Mouse (Mus musculus) CH12.LX (cell line): ENCODE data around the gene Cacul1. TPM values are rescaled to one million over a fixed set of nuclear protein-coding genes. Genes with fewer than 3 reads are reported as not detected.
A peak's percentile ranks its signal among the peaks of the same experiment; 100 is the strongest.

ENCODE experiments used
- DNase-seq: peaks from one replicate; pipeline ENCODE4 v3.0.0-alpha.2; 2013; ENCODE audit errors: extremely low read depth
- H3K27ac ChIP-seq: 2 replicates; pipeline ENCODE4 v1.5.1; 2012; ENCODE audit warnings: low read depth, mild to moderate bottlenecking, control low read depth, moderate library complexity; ENCODE audit not compliant: insufficient read depth
- H3K27me3 ChIP-seq: replicated peaks from 2 replicates; pipeline ENCODE3; 2012; ENCODE audit warnings: inconsistent platforms
- H3K36me3 ChIP-seq, 2 experiments: replicated peaks in 1 of 2; 2 replicates each; pipeline versions ENCODE3 to v1.6.1; 2012; ENCODE audit warnings: inconsistent platforms in 1 of 2, low read length in 1 of 2, mild to moderate bottlenecking in 1 of 2, mixed read lengths in 1 of 2, moderate library complexity in 1 of 2; ENCODE audit not compliant: control insufficient read depth in 1 of 2, insufficient read depth in 1 of 2
- H3K4me1 ChIP-seq, 2 experiments: 2 replicates each; pipeline ENCODE4 v1.6.1; 2012; ENCODE audit warnings: inconsistent platforms in 1 of 2, moderate library complexity in 1 of 2; ENCODE audit not compliant: insufficient read depth in 2 of 2, control insufficient read depth in 1 of 2
- H3K4me2 ChIP-seq: 2 replicates; pipeline ENCODE4 v1.6.1; 2012; ENCODE audit warnings: low read depth, mild to moderate bottlenecking, control low read depth; ENCODE audit not compliant: poor library complexity, insufficient read depth, severe bottlenecking
- H3K4me3 ChIP-seq, 3 experiments: fragments of 150-350 bp in 1 of 3; sonication (generic) in 1 of 3; replicated peaks in 1 of 3; 2 replicates each; pipeline versions ENCODE3 to v1.5.1; 2011 to 2012; ENCODE audit warnings: low read depth in 2 of 3, low read length in 2 of 3, mild to moderate bottlenecking in 2 of 3, moderate library complexity in 2 of 3, control low read depth in 1 of 3, improper control_type of control experiment in 1 of 3, inconsistent platforms in 1 of 3, mixed read lengths in 1 of 3; ENCODE audit not compliant: poor library complexity in 1 of 3
- H3K79me2 ChIP-seq: replicated peaks from 2 replicates; pipeline ENCODE4 v1.6.1; 2012; ENCODE audit warnings: mild to moderate bottlenecking, moderate library complexity; ENCODE audit not compliant: control insufficient read depth, poor library complexity, insufficient read depth, severe bottlenecking; ENCODE audit errors: extremely low read depth
- H3K9ac ChIP-seq: 2 replicates; pipeline ENCODE4 v1.6.1; 2012; ENCODE audit warnings: low read depth, mild to moderate bottlenecking, control low read depth, moderate library complexity; ENCODE audit not compliant: insufficient read depth
- H3K9me3 ChIP-seq: replicated peaks from 2 replicates; pipeline ENCODE3; 2012; ENCODE audit warnings: low read length, inconsistent platforms, mixed read lengths
- BHLHE40 ChIP-seq: IDR thresholded peaks from 2 replicates; pipeline ENCODE4 v1.6.1; 2011; ENCODE audit warnings: mild to moderate bottlenecking, low read depth, low read length, improper control_type of control experiment
- CHD1 ChIP-seq: IDR thresholded peaks from 2 replicates; pipeline ENCODE4 v1.6.1; 2012; ENCODE audit warnings: low read depth, low read length, improper control_type of control experiment, inconsistent platforms
- CHD2 ChIP-seq: IDR thresholded peaks from 2 replicates; pipeline ENCODE4 v1.6.1; 2011; ENCODE audit warnings: low read length, improper control_type of control experiment
- E2F4 ChIP-seq: IDR thresholded peaks from 2 replicates; pipeline ENCODE4 v1.6.1; 2011; ENCODE audit warnings: low read depth, low read length, improper control_type of control experiment; ENCODE audit not compliant: insufficient replicate concordance
- ELF1 ChIP-seq: IDR thresholded peaks from 2 replicates; pipeline ENCODE4 v1.6.1; 2014; ENCODE audit warnings: low read depth, mild to moderate bottlenecking, inconsistent platforms, low read length, improper control_type of control experiment
- EP300 ChIP-seq: IDR thresholded peaks from 2 replicates; pipeline ENCODE4 v1.6.1; 2011; ENCODE audit warnings: low read length, improper control_type of control experiment
- ETS1 ChIP-seq: conservative IDR thresholded peaks from 2 replicates; pipeline ENCODE4 v1.6.1; 2012; ENCODE audit warnings: low read depth, mild to moderate bottlenecking, inconsistent platforms, low read length, improper control_type of control experiment, moderate library complexity
- GABPA ChIP-seq: IDR thresholded peaks from 2 replicates; pipeline ENCODE4 v1.6.1; 2012; ENCODE audit warnings: low read depth, low read length, improper control_type of control experiment, inconsistent platforms; ENCODE audit not compliant: insufficient replicate concordance
- HCFC1 ChIP-seq: IDR thresholded peaks from 2 replicates; pipeline ENCODE4 v1.6.1; 2012; ENCODE audit warnings: low read depth, mild to moderate bottlenecking, inconsistent platforms, low read length, improper control_type of control experiment
- IRF4 ChIP-seq: IDR thresholded peaks from 2 replicates; pipeline ENCODE4 v1.6.1; 2014; ENCODE audit warnings: low read depth, mild to moderate bottlenecking, inconsistent platforms, low read length, improper control_type of control experiment
- JUN ChIP-seq: IDR thresholded peaks from 2 replicates; pipeline ENCODE4 v1.6.1; 2011; ENCODE audit warnings: low read depth, mild to moderate bottlenecking, low read length, improper control_type of control experiment, moderate library complexity; ENCODE audit not compliant: insufficient read depth
- JUND ChIP-seq: conservative IDR thresholded peaks from 2 replicates; pipeline ENCODE4 v1.6.1; 2011; ENCODE audit warnings: low read depth, low read length, improper control_type of control experiment
- KAT2A ChIP-seq: IDR thresholded peaks from 2 replicates; pipeline ENCODE4 v1.6.1; 2012; ENCODE audit warnings: low read length, improper control_type of control experiment, inconsistent platforms; ENCODE audit not compliant: insufficient replicate concordance
- MAFK ChIP-seq: IDR thresholded peaks from 2 replicates; pipeline ENCODE4 v1.6.1; 2011; ENCODE audit warnings: low read length, improper control_type of control experiment; ENCODE audit not compliant: insufficient replicate concordance
- MAX ChIP-seq: IDR thresholded peaks from 2 replicates; pipeline ENCODE4 v1.6.1; 2011; ENCODE audit warnings: low read length, improper control_type of control experiment
- MAZ ChIP-seq: IDR thresholded peaks from 2 replicates; pipeline ENCODE4 v1.6.1; 2012; ENCODE audit warnings: low read depth, mild to moderate bottlenecking, inconsistent platforms, low read length, improper control_type of control experiment, moderate library complexity
- MEF2A ChIP-seq: IDR thresholded peaks from 2 replicates; pipeline ENCODE4 v1.6.1; 2014; ENCODE audit warnings: low read depth, mild to moderate bottlenecking, inconsistent platforms, low read length, improper control_type of control experiment, borderline replicate concordance
- MXI1 ChIP-seq: IDR thresholded peaks from 2 replicates; pipeline ENCODE4 v1.6.1; 2011; ENCODE audit warnings: mild to moderate bottlenecking, low read depth, low read length, improper control_type of control experiment
- MYC ChIP-seq: IDR thresholded peaks from 2 replicates; pipeline ENCODE4 v1.6.1; 2011; ENCODE audit warnings: low read depth, mild to moderate bottlenecking, improper control_type of control experiment, low read length
- NELFE ChIP-seq: IDR thresholded peaks from 2 replicates; pipeline ENCODE4 v1.6.1; 2011; ENCODE audit warnings: low read depth, low read length, improper control_type of control experiment
- NRF1 ChIP-seq: IDR thresholded peaks from 2 replicates; pipeline ENCODE4 v1.6.1; 2014; ENCODE audit warnings: low read depth, mild to moderate bottlenecking, inconsistent platforms, low read length, improper control_type of control experiment, moderate library complexity
- PAX5 ChIP-seq: IDR thresholded peaks from 2 replicates; pipeline ENCODE4 v1.6.1; 2012; ENCODE audit warnings: low read length, inconsistent platforms, mixed read lengths
- POLR2A ChIP-seq: IDR thresholded peaks from 2 replicates; pipeline ENCODE4 v1.6.1; 2011; ENCODE audit warnings: low read depth, mild to moderate bottlenecking, improper control_type of control experiment, low read length
- POLR2AphosphoS2 ChIP-seq: IDR thresholded peaks from 2 replicates; pipeline ENCODE4 v1.6.1; 2011; ENCODE audit warnings: low read depth, low read length, improper control_type of control experiment
- RCOR1 ChIP-seq: conservative IDR thresholded peaks from 2 replicates; pipeline ENCODE4 v1.6.1; 2012; ENCODE audit warnings: low read depth, mild to moderate bottlenecking, inconsistent platforms, low read length, improper control_type of control experiment
- SIN3A ChIP-seq: IDR thresholded peaks from 2 replicates; pipeline ENCODE4 v1.6.1; 2012; ENCODE audit warnings: low read length, improper control_type of control experiment, inconsistent platforms
- SMC3 ChIP-seq: IDR thresholded peaks from 2 replicates; pipeline ENCODE4 v1.6.1; 2011; ENCODE audit warnings: low read depth, low read length, improper control_type of control experiment
- TBP ChIP-seq: conservative IDR thresholded peaks from 2 replicates; pipeline ENCODE4 v1.6.1; 2011; ENCODE audit warnings: low read depth, low read length, improper control_type of control experiment
- TCF12 ChIP-seq: IDR thresholded peaks from 2 replicates; pipeline ENCODE4 v1.6.1; 2014; ENCODE audit warnings: low read depth, mild to moderate bottlenecking, inconsistent platforms, low read length, improper control_type of control experiment
- USF1 ChIP-seq: IDR thresholded peaks from 2 replicates; pipeline ENCODE4 v1.6.1; 2014; ENCODE audit warnings: low read depth, mild to moderate bottlenecking, inconsistent platforms, low read length, improper control_type of control experiment
- USF2 ChIP-seq: conservative IDR thresholded peaks from 2 replicates; pipeline ENCODE4 v1.6.1; 2011; ENCODE audit warnings: low read depth, low read length, improper control_type of control experiment
- ZC3H11A ChIP-seq: IDR thresholded peaks from 2 replicates; pipeline ENCODE4 v1.6.1; 2012; ENCODE audit warnings: low read depth, mild to moderate bottlenecking, inconsistent platforms, low read length, improper control_type of control experiment
- ZMIZ1 ChIP-seq: IDR thresholded peaks from 2 replicates; pipeline ENCODE4 v1.6.1; 2012; ENCODE audit warnings: low read depth, mild to moderate bottlenecking, inconsistent platforms, low read length, improper control_type of control experiment
- ZNF384 ChIP-seq: IDR thresholded peaks from 2 replicates; pipeline ENCODE4 v1.6.1; 2012; ENCODE audit warnings: low read depth, low read length, improper control_type of control experiment, inconsistent platforms
- dilution Hi-C: fragments of 300-500 bp; cut with MboI; formaldehyde crosslinking; loops from 2 replicates; pipeline ENCODE4 v1.14.3; 2020; ENCODE audit warnings: low sequenced_read_pairs; ENCODE audit not compliant: extremely low pct_unique_long_range_greater_than_20kb, extremely low pct_ligation_motif_present
- in situ Hi-C: fragments of 300-500 bp; cut with MboI; formaldehyde crosslinking; loops from 3 replicates; pipeline ENCODE4 v1.14.3; 2019; ENCODE audit warnings: low sequenced_read_pairs, low pct_ligation_motif_present, low pct_unique_long_range_greater_than_20kb, mixed read lengths
- polyA plus RNA-seq: library from polyadenylated mRNA; unstranded; fragments of >175 nt; gene quantifications from 2 replicates; pipeline ENCODE4 v1.2.1, GENCODE M21; 2012; ENCODE audit warnings: low read depth; ENCODE audit not compliant: insufficient read length
- total RNA-seq, 2 experiments: library from RNA; depleted of rRNA; stranded (reverse); fragments of 300-350 nt in 1 of 2; fragments of >200 nt in 1 of 2; gene quantifications; 2 replicates each; pipeline ENCODE4 v1.2.3; 2012 to 2014

Cacul1 gene
- 17.8 and 26.1 TPM in 2 replicates for total RNA-seq (2012; rRNA removed)
- 45.3 and 45.7 TPM in 2 replicates for total RNA-seq (2014; rRNA removed)
- 39.1 and 44.6 TPM in 2 replicates for polyA plus RNA-seq

- peak; percentile 92 for TF ChIP-seq MAX
- peak; percentile 82 for TF ChIP-seq POLR2A
- TF ChIP-seq TBP = peak; percentile 90
- TF ChIP-seq ZNF384 = no peak
- TF ChIP-seq USF1 = peak; percentile 96
- no peak for TF ChIP-seq EP300
- peak; percentile 80; the same call in 1 of the 2 replicates for TF ChIP-seq NELFE
- peak; percentile 90 for TF ChIP-seq USF2
- TF ChIP-seq ETS1 = peak; percentile 71
- no peak for TF ChIP-seq CHD1
- TF ChIP-seq CHD2 = no peak
- no peak; the same call in 1 of the 2 replicates for TF ChIP-seq SIN3A
- peak; percentile 47; the same call in 1 of the 2 replicates for TF ChIP-seq ELF1
- TF ChIP-seq SMC3 = no peak
- peak; percentile 73 for TF ChIP-seq HCFC1
- TF ChIP-seq MEF2A = 0 out of 2 replicates have a peak, but pooled peaks have one; percentile 37
- TF ChIP-seq MAZ = peak; percentile 99
- no peak for TF ChIP-seq GABPA
- no peak; the same call in 1 of the 2 replicates for TF ChIP-seq IRF4
- TF ChIP-seq MXI1 = no peak; the same call in 1 of the 2 replicates
- TF ChIP-seq MYC = no peak
- peak; percentile 38; the same call in 1 of the 2 replicates for TF ChIP-seq E2F4
- TF ChIP-seq NRF1 = peak; percentile 80
- TF ChIP-seq BHLHE40 = peak; percentile 97
- TF ChIP-seq PAX5 = no peak
- TF ChIP-seq KAT2A = 0 out of 2 replicates have a peak, but pooled peaks have one; percentile 55
- peak; percentile 87 for TF ChIP-seq TCF12
- TF ChIP-seq JUND = no peak
- TF ChIP-seq MAFK = no peak
- 0 out of 2 replicates have a peak, but pooled peaks have one; percentile 54 for TF ChIP-seq POLR2AphosphoS2
- TF ChIP-seq JUN = no peak
- TF ChIP-seq ZC3H11A = no peak
- peak; percentile 75; the same call in 1 of the 2 replicates for TF ChIP-seq ZMIZ1
- TF ChIP-seq RCOR1 = peak; percentile 67; the same call in 1 of the 2 replicates
- Histone ChIP-seq H3K9ac (peak within 1 kb of the TSS; percentile 97), H3K4me2 (peak within 1 kb of the TSS; percentile 86), H3K36me3 (peaks cover 0 to 10% of the 10 kb centered on the region in 2 experiments), H3K27me3 (no peaks in the 10 kb centered on the region), H3K4me1 (peaks cover 0 to 37% of the 10 kb centered on the region in 2 experiments; a peak in 2 of 4 replicates), H3K27ac (peak within 1 kb of the TSS; percentile 53), H3K9me3 (no peaks in the 10 kb centered on the region), H3K4me3 (peak within 1 kb of the TSS; percentile 71 to 98 (median 95)), H3K79me2 (peaks cover 36% of the 10 kb centered on the region)
- DNase-seq = peak; percentile 99
- dilution Hi-C loops (no loop called here), in situ Hi-C loops (no loop called here)
These were observed at the start of gene Cacul1 for GRCm38 (mm10) chr19:60580582-60581339. Gene Cacul1, minus strand, starts transcription at chr19:60581025.
